Mouse (Mus musculus): ENCODE data around the gene Inka2. TPM values are rescaled to one million over a fixed set of nuclear protein-coding genes. Genes with fewer than 3 reads are reported as not detected.

Gene Inka2
- polyA plus RNA-seq, 1 experiment from 2014 or later: 1.1 TPM

DNA sequence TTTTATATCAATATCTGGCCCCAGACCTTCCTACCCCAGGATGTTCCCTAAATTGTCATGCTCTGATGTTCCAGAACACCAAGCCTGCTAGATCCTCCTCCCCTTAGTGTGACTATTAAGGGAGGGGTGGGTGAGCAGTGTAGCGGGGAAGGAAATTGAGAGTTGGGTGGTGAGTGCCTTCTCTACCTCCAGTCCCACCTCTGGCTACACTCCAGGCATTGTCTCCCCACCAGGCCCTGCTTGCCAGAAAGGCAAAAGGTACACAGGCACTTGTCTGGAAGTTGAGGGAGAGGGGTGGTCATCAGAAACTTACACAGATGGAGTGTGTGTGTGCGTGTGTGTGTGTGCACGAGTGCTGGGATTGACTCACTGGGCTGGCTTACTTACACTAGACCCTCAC lies 18.1 kb downstream of the Inka2 start:
- Histone ChIP-seq H3K9me3 (ENCODE audit: control insufficient read depth, low read length) (no peaks in the 10 kb centered on the region), H3K27ac (ENCODE audit: low read depth) (no peak overlapping the region), H3K4me2 (ENCODE audit: low read length) (no peak overlapping the region), H3K4me1 (replicated peaks; ENCODE audit: control insufficient read depth, insufficient read depth, low read length) (no peaks in the 10 kb centered on the region; the same call in 1 of the 2 replicates), H3K27me3 (replicated peaks; ENCODE audit: control insufficient read depth, insufficient read depth, low read length) (no peaks in the 10 kb centered on the region), H3K36me3 (ENCODE audit: control insufficient read depth, insufficient read depth, low read length) (peaks cover 9% of the 10 kb centered on the region), H3K4me3 (ENCODE audit: low read depth, low read length) (no peak overlapping the region), H3K9ac (ENCODE audit: low read length) (no peak overlapping the region)
- DNase-seq (ENCODE audit: low spot score) (no peak), ATAC-seq (replicated peaks; ENCODE audit: low FRiP score, low TSS enrichment, low read depth) (no peak)
- 88% methylated on average over 3 of the region's 3 CpGs for WGBS

DNA sequence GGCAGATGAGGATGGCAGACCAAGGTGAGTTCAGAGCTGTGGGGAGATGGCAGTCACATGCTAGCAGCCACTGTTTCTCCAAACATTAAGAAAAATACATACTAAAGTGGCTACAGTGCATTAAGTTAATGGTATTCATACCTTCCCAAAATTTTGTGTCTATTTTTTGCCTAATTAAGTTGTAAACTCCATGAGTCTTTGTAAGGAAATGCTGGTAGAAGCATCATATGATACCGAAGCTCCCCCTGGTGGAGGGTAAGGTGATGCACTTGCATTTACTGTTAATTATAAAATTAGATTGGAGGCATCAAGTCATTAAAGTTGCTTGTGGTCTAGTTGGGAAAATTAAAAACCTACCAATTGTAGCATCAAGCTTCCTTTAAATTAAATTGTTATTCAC lies 21.6 kb downstream of the Inka2 start:
- WGBS: 5% methylated on average over 1 of the region's 1 CpGs
- H3K9me3 ChIP-seq (ENCODE audit: control insufficient read depth, low read length): no peaks in the 10 kb centered on the region

DNA sequence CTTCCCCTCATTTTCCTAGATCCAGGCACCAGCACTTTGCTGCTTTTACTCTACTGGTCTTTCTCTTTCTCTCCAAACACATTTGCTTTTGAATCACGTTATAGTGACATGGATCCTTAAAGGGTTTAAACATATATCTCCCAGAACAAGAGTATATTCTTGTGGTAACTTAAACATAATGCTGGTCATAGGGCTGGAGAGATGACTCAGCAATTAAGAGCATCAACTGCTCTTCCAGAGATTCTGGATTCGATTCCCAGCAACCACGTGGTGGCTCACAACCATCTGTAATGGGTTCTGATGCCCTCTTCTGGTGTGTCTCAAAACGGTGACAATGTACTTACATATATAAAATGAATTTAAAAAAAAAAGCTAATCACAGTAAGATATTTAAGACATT lies 28.0 kb downstream of the Inka2 start:
- 92% methylated on average over 4 of the region's 4 CpGs for WGBS
- H3K4me3 ChIP-seq (ENCODE audit: low read depth, low read length): no peak overlapping the region
- H3K9me3 ChIP-seq (ENCODE audit: control insufficient read depth, low read length): no peaks in the 10 kb centered on the region
- H3K4me1 ChIP-seq (replicated peaks; ENCODE audit: control insufficient read depth, insufficient read depth, low read length): no peaks in the 10 kb centered on the region
- no peak overlapping the region for H3K27ac ChIP-seq (ENCODE audit: low read depth)
- no peaks in the 10 kb centered on the region for H3K27me3 ChIP-seq (replicated peaks; ENCODE audit: control insufficient read depth, insufficient read depth, low read length)
- H3K4me2 ChIP-seq (ENCODE audit: low read length): no peak overlapping the region
- peaks cover 57% of the 10 kb centered on the region for H3K36me3 ChIP-seq (ENCODE audit: control insufficient read depth, insufficient read depth, low read length)
- DNase-seq (ENCODE audit: low spot score) (no peak), ATAC-seq (replicated peaks; ENCODE audit: low FRiP score, low TSS enrichment, low read depth) (no peak)
- no peak overlapping the region for H3K9ac ChIP-seq (ENCODE audit: low read length)

More for the DNA sequence above, 21.6 kb downstream of the Inka2 start:
- Histone ChIP-seq H3K27ac (ENCODE audit: low read depth) (no peak overlapping the region), H3K36me3 (ENCODE audit: control insufficient read depth, insufficient read depth, low read length) (peaks cover 28% of the 10 kb centered on the region), H3K9ac (ENCODE audit: low read length) (no peak overlapping the region), H3K4me1 (replicated peaks; ENCODE audit: control insufficient read depth, insufficient read depth, low read length) (no peaks in the 10 kb centered on the region), H3K27me3 (replicated peaks; ENCODE audit: control insufficient read depth, insufficient read depth, low read length) (no peaks in the 10 kb centered on the region), H3K4me3 (ENCODE audit: low read depth, low read length) (no peak overlapping the region), H3K4me2 (ENCODE audit: low read length) (no peak overlapping the region)
- DNase-seq (ENCODE audit: low spot score) (no peak), ATAC-seq (replicated peaks; ENCODE audit: low FRiP score, low TSS enrichment, low read depth) (no peak)

DNA sequence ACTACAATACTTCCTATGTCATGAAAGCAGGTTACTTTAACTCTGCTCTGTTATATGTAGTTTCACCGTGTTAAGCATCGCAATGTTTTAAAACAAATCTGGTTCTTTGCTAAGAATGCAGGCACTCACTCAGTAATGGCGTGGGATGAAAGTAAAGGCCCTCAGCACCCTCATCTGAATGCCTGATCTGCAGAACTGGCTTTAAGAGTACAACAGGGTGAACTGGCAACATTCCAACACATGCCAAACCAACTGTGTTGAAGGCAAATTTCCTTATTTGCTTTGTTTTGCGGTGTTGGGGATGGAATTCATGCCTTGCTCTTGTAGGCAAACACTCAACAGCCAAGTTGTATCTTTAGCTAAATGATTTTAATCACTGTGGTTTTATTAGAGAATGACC lies 29.1 kb downstream of the Inka2 start:
- Histone ChIP-seq H3K27me3 (replicated peaks; ENCODE audit: control insufficient read depth, insufficient read depth, low read length) (no peaks in the 10 kb centered on the region), H3K4me2 (ENCODE audit: low read length) (no peak overlapping the region), H3K9ac (ENCODE audit: low read length) (no peak overlapping the region), H3K9me3 (ENCODE audit: control insufficient read depth, low read length) (no peaks in the 10 kb centered on the region), H3K36me3 (ENCODE audit: control insufficient read depth, insufficient read depth, low read length) (peaks cover 58% of the 10 kb centered on the region), H3K4me1 (replicated peaks; ENCODE audit: control insufficient read depth, insufficient read depth, low read length) (no peaks in the 10 kb centered on the region), H3K4me3 (ENCODE audit: low read depth, low read length) (no peak overlapping the region), H3K27ac (ENCODE audit: low read depth) (no peak overlapping the region)
- DNase-seq (ENCODE audit: low spot score) (no peak), ATAC-seq (replicated peaks; ENCODE audit: low FRiP score, low TSS enrichment, low read depth) (no peak)
- WGBS: 89% methylated on average over 4 of the region's 4 CpGs

DNA sequence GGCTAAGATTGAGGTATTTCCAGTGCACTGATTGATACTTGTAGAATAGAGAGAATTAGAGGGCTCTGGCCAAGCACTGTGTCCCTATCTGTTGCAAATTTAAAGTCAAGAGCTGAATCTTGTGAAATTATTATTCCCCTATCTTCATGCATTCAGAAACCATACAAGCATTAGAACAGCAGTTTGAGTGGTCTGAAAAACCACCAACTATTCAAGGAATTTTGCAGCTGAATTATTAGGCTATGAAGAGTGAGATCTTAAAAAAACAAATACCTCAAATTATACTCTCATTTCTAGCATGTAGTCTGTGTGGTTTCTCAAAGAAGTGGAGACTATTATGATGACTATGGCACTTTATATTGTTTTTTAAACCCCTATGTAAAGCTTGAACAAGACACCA lies 30.9 kb downstream of the Inka2 start:
- Histone ChIP-seq H3K4me2 (ENCODE audit: low read length) (no peak overlapping the region), H3K27ac (ENCODE audit: low read depth) (no peak overlapping the region), H3K9ac (ENCODE audit: low read length) (no peak overlapping the region), H3K9me3 (ENCODE audit: control insufficient read depth, low read length) (no peaks in the 10 kb centered on the region), H3K4me1 (replicated peaks; ENCODE audit: control insufficient read depth, insufficient read depth, low read length) (no peaks in the 10 kb centered on the region), H3K4me3 (ENCODE audit: low read depth, low read length) (no peak overlapping the region), H3K36me3 (ENCODE audit: control insufficient read depth, insufficient read depth, low read length) (peaks cover 60% of the 10 kb centered on the region), H3K27me3 (replicated peaks; ENCODE audit: control insufficient read depth, insufficient read depth, low read length) (no peaks in the 10 kb centered on the region)
- DNase-seq (ENCODE audit: low spot score) (no peak), ATAC-seq (replicated peaks; ENCODE audit: low FRiP score, low TSS enrichment, low read depth) (no peak)

DNA sequence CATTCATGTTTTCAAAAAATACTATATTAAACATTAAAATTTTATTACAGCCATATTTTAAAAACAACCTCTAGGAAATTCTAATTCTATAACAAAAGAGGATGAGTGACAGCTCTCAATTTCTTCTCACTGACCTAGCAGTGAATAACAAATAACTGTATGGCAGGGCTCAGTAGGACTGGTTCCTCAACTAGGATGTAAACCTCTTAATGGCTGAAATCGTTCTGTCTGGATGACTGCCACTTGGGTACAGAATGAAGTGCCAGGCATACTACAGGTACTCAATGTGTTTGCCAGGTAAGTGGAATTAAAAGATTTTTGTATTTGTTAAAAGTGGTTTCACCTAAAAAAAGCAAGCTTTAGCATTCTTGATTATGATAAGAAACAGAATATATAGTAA lies 31.7 kb downstream of the Inka2 start:
- no peaks in the 10 kb centered on the region for H3K9me3 ChIP-seq (ENCODE audit: control insufficient read depth, low read length)
- H3K4me1 ChIP-seq (replicated peaks; ENCODE audit: control insufficient read depth, insufficient read depth, low read length): no peaks in the 10 kb centered on the region
- no peaks in the 10 kb centered on the region for H3K27me3 ChIP-seq (replicated peaks; ENCODE audit: control insufficient read depth, insufficient read depth, low read length)
- no peak overlapping the region for H3K9ac ChIP-seq (ENCODE audit: low read length)
- no peak overlapping the region for H3K27ac ChIP-seq (ENCODE audit: low read depth)
- H3K36me3 ChIP-seq (ENCODE audit: control insufficient read depth, insufficient read depth, low read length): peaks cover 52% of the 10 kb centered on the region
- DNase-seq (ENCODE audit: low spot score) (no peak), ATAC-seq (replicated peaks; ENCODE audit: low FRiP score, low TSS enrichment, low read depth) (no peak)
- H3K4me3 ChIP-seq (ENCODE audit: low read depth, low read length): no peak overlapping the region
- WGBS: 81% methylated on average over 1 of the region's 1 CpGs
- no peak overlapping the region for H3K4me2 ChIP-seq (ENCODE audit: low read length)

DNA sequence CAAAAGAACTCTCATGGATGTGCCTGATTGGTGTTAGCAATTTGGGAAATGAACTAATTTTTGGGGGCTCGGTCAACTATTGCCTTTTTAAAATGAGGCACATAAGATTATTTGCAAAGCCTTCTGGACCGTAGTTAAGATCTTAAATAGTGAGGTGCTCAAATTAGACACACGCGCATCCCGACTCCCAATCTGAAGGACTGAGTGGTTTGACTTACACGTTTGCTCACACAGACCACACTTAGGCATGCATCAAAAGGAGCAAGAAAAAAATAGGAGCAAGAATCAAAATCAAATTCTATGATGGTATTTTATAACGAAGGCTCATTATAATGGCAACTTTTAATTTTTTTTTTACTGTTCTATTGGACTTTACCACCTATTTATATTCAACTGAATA lies 32.7 kb downstream of the Inka2 start:
- no peaks in the 10 kb centered on the region for H3K9me3 ChIP-seq (ENCODE audit: control insufficient read depth, low read length)
- ATAC-seq (replicated peaks; ENCODE audit: low FRiP score, low TSS enrichment, low read depth) (no peak), DNase-seq (ENCODE audit: low spot score) (no peak)
- no peaks in the 10 kb centered on the region for H3K4me1 ChIP-seq (replicated peaks; ENCODE audit: control insufficient read depth, insufficient read depth, low read length)
- no peak overlapping the region for H3K4me2 ChIP-seq (ENCODE audit: low read length)
- H3K36me3 ChIP-seq (ENCODE audit: control insufficient read depth, insufficient read depth, low read length): peaks cover 44% of the 10 kb centered on the region
- no peak overlapping the region for H3K4me3 ChIP-seq (ENCODE audit: low read depth, low read length)
- no peaks in the 10 kb centered on the region for H3K27me3 ChIP-seq (replicated peaks; ENCODE audit: control insufficient read depth, insufficient read depth, low read length)
- H3K27ac ChIP-seq (ENCODE audit: low read depth): no peak overlapping the region
- WGBS: 97% methylated on average over 7 of the region's 7 CpGs
- H3K9ac ChIP-seq (ENCODE audit: low read length): no peak overlapping the region

DNA sequence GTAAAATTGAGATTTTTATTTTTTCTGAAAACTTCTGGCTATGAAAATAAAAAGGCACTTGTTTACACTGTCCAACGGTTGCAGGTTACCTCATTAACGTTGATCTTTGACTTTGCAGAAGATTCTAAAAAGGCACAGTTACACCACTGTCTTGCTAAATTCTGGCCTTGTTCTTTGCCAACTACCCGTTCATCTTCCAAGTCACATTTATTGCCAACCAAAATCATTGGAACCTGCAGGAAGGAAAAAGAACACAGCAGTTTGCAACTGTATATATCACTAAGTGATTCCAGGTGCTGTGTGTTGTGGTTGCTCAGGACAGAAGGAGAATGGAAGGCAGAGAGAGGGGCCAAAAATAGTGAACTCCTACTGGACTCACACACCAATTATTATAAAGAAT lies 33.3 kb downstream of the Inka2 start:
- Histone ChIP-seq H3K36me3 (ENCODE audit: control insufficient read depth, insufficient read depth, low read length) (peaks cover 42% of the 10 kb centered on the region), H3K27ac (ENCODE audit: low read depth) (no peak overlapping the region), H3K4me1 (replicated peaks; ENCODE audit: control insufficient read depth, insufficient read depth, low read length) (no peaks in the 10 kb centered on the region), H3K27me3 (replicated peaks; ENCODE audit: control insufficient read depth, insufficient read depth, low read length) (no peaks in the 10 kb centered on the region), H3K9me3 (ENCODE audit: control insufficient read depth, low read length) (no peaks in the 10 kb centered on the region), H3K4me3 (ENCODE audit: low read depth, low read length) (no peak overlapping the region), H3K4me2 (ENCODE audit: low read length) (no peak overlapping the region), H3K9ac (ENCODE audit: low read length) (no peak overlapping the region)
- DNase-seq (ENCODE audit: low spot score) (no peak), ATAC-seq (replicated peaks; ENCODE audit: low FRiP score, low TSS enrichment, low read depth) (no peak)
- 83% methylated on average over 3 of the region's 3 CpGs for WGBS

DNA sequence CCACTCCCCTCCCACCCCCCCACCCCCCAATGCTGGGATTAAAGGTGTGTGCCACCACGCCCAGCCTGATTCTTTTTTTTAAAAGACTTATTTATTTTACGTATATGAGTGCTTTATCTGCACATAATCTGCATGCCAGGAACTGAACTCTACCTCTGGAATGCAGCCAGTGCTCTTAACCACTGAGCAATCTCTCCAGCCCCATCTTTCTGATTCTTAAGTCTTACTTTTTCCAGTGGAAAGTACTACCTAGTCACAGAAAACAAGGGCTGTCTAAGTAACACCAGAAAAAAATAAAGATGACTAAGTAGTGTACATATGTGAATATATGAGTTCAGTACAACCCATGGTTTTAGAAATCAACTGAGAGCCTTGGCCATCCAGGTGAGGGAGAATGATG lies 42.1 kb downstream of the Inka2 start:
- 87% methylated on average over 2 of the region's 2 CpGs for WGBS
- no peak for ATAC-seq (replicated peaks; ENCODE audit: low FRiP score, low TSS enrichment, low read depth)
- peaks cover 17% of the 10 kb centered on the region; the same call in 1 of the 2 replicates for H3K36me3 ChIP-seq (ENCODE audit: control insufficient read depth, insufficient read depth, low read length)

More for the DNA sequence above, 42.1 kb downstream of the Inka2 start:
- H3K9ac ChIP-seq (ENCODE audit: low read length): no peak overlapping the region
- no peaks in the 10 kb centered on the region for H3K4me1 ChIP-seq (replicated peaks; ENCODE audit: control insufficient read depth, insufficient read depth, low read length)
- no peaks in the 10 kb centered on the region for H3K9me3 ChIP-seq (ENCODE audit: control insufficient read depth, low read length)
- no peak overlapping the region for H3K4me3 ChIP-seq (ENCODE audit: low read depth, low read length)
- no peaks in the 10 kb centered on the region for H3K27me3 ChIP-seq (replicated peaks; ENCODE audit: control insufficient read depth, insufficient read depth, low read length)
- no peak for DNase-seq (ENCODE audit: low spot score)
- no peak overlapping the region for H3K4me2 ChIP-seq (ENCODE audit: low read length)
- H3K27ac ChIP-seq (ENCODE audit: low read depth): no peak overlapping the region
